Mouse (Mus musculus) heart, adult 2 months (tissue): ENCODE results near the gene Ppp2r5d.

Source experiments
- CTCF ChIP-seq: fragments of 200-600 bp; IDR thresholded peaks from 2 replicates; pipeline ENCODE4 v1.8.1; 2022; ENCODE audit warnings: antibody characterized with exemption, mild to moderate bottlenecking, moderate library complexity
- POLR2A ChIP-seq: fragments of 200-500 bp; IDR thresholded peaks from 2 replicates; pipeline ENCODE4 v1.6.1; 2011; ENCODE audit warnings: mild to moderate bottlenecking, low read depth, low read length, control low read depth; ENCODE audit not compliant: insufficient read depth

DNA sequence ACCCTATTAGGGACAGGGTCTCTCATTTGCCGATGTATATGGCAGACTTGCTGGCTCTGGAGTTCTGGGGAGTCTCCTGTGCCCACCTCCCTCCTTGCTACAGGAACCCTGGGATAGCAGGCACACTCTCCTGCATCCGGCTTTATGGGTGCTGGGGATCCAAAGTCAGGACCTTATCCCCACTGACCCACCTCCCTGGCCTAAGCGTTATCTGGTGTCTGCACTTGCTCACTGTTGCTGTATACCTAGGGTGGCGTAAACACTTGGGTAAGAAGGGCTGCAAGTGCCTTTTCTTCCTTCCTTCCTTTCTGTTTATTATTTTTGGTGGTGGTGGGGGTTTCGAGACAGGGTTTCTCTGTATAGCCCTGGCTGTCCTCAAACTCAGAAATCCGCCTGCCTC, 36.4 kb upstream of the Ppp2r5d start:
- TF ChIP-seq CTCF: no peak
- TF ChIP-seq POLR2A: no peak
